Mouse (Mus musculus) stomach, postnatal 0 days (tissue): ENCODE results near the gene Gm20604. TPM values are rescaled to one million over a fixed set of nuclear protein-coding genes. Genes with fewer than 3 reads are reported as not detected.
A peak's percentile ranks its signal among the peaks of the same experiment; 100 is the strongest.

Experiments used
- ATAC-seq: fragments of 200-750 bp; cut with Nextera tagmentation; 2 replicates; pipeline ENCODE4 v1.8.0; 2017; ENCODE audit not compliant: low FRiP score, low TSS enrichment
- DNase-seq: peaks from one replicate; pipeline ENCODE4 v3.0.0-alpha.2; 2016; ENCODE audit warnings: low spot score
- H3K27ac ChIP-seq: fragments of 300-500 bp; sonication (generic); replicated peaks from 2 replicates; pipeline ENCODE4 v1.5.1; 2014; ENCODE audit warnings: mild to moderate bottlenecking, control low read depth
- H3K27me3 ChIP-seq: fragments of 300-500 bp; sonication (generic); 2 replicates; pipeline ENCODE4 v1.6.1; 2014; ENCODE audit warnings: low read length; ENCODE audit not compliant: control insufficient read depth, insufficient read depth
- H3K36me3 ChIP-seq: fragments of 300-500 bp; sonication (generic); 2 replicates; pipeline ENCODE4 v1.6.1; 2014; ENCODE audit warnings: low read length, mixed read lengths; ENCODE audit not compliant: control insufficient read depth, insufficient read depth
- H3K4me1 ChIP-seq: fragments of 300-500 bp; sonication (generic); replicated peaks from 2 replicates; pipeline ENCODE4 v1.6.1; 2014; ENCODE audit warnings: antibody characterized with exemption; ENCODE audit not compliant: control insufficient read depth, insufficient read depth
- H3K4me2 ChIP-seq: fragments of 300-500 bp; sonication (generic); replicated peaks from 2 replicates; pipeline ENCODE4 v1.6.1; 2014; ENCODE audit warnings: low read depth, mild to moderate bottlenecking, control low read depth, moderate library complexity
- H3K4me3 ChIP-seq: fragments of 300-500 bp; sonication (generic); 2 replicates; pipeline ENCODE4 v1.5.1; 2014; ENCODE audit warnings: low read depth, low read length, control low read depth
- H3K9ac ChIP-seq: fragments of 300-500 bp; sonication (generic); 2 replicates; pipeline ENCODE4 v1.6.1; 2014; ENCODE audit warnings: mild to moderate bottlenecking, low read length, control low read depth, mixed read lengths
- H3K9me3 ChIP-seq: fragments of 300-500 bp; sonication (generic); 2 replicates; pipeline ENCODE4 v1.6.1; 2016; ENCODE audit warnings: low read length; ENCODE audit not compliant: control insufficient read depth
- CTCF ChIP-seq: IDR thresholded peaks from 2 replicates; pipeline ENCODE4 v1.5.1; 2016; ENCODE audit warnings: antibody characterized with exemption, low read depth, mild to moderate bottlenecking, moderate library complexity
- EP300 ChIP-seq: optimal IDR thresholded peaks from 2 replicates; pipeline ENCODE3; 2016; ENCODE audit warnings: antibody characterized with exemption
- WGBS: fragments of 180-500 bp; shearing (Covaris S2); extraction: QIAGEN DNeasy Blood & Tissue Kit; methylation state at CpG from one replicate; pipeline ENCODE4 v1.1.7; 2014; 5-methylcytosine and 5-hydroxymethylcytosine counted together
- polyA plus RNA-seq: library from polyadenylated mRNA; unstranded; fragments of >200 nt; fragmentation: Nextera tagmentation; extraction: Ambion mirVana; gene quantifications from 2 replicates; pipeline ENCODE4 v1.2.1, GENCODE M21; 2015

The Gm20604 gene
- polyA plus RNA-seq, 1 experiment from 2014 or later, result 10.3 TPM

GRCm38 (mm10) chr12:102742056-102742455 is 16.4 kb downstream of the Gm20604 start:
- ATAC-seq (no peak), DNase-seq (no peak)
- Histone ChIP-seq H3K4me1 (0 out of 2 replicates have a peak, but pooled peaks cover 3% of the 10 kb centered on the region), H3K4me3 (no peak overlapping the region), H3K36me3 (no peaks in the 10 kb centered on the region), H3K27me3 (no peaks in the 10 kb centered on the region), H3K4me2 (no peak overlapping the region), H3K27ac (no peak overlapping the region), H3K9ac (no peak overlapping the region), H3K9me3 (no peaks in the 10 kb centered on the region)
- TF ChIP-seq EP300, result no peak
- no peak for TF ChIP-seq CTCF
- 73% methylated on average over 7 of the region's 7 CpGs for WGBS

GRCm38 (mm10) chr12:102740285-102740684 is 18.2 kb downstream of the Gm20604 start:
- 0 out of 2 replicates have a peak, but pooled peaks cover 3% of the 10 kb centered on the region for H3K4me1 ChIP-seq
- H3K27me3 ChIP-seq, result no peaks in the 10 kb centered on the region
- H3K9ac ChIP-seq, result no peak overlapping the region
- H3K4me2 ChIP-seq, result no peak overlapping the region
- H3K4me3 ChIP-seq, result no peak overlapping the region
- 54% methylated on average over 3 of the region's 3 CpGs for WGBS
- no peak for ATAC-seq
- H3K27ac ChIP-seq, result no peak overlapping the region
- no peak for DNase-seq
- H3K36me3 ChIP-seq, result no peaks in the 10 kb centered on the region
- TF ChIP-seq EP300 (no peak), CTCF (peak; percentile 74)
- H3K9me3 ChIP-seq, result no peaks in the 10 kb centered on the region

- Histone ChIP-seq H3K4me2 (no peak overlapping the region), H3K4me1 (0 out of 2 replicates have a peak, but pooled peaks cover 3% of the 10 kb centered on the region), H3K9me3 (no peaks in the 10 kb centered on the region), H3K4me3 (no peak overlapping the region), H3K36me3 (no peaks in the 10 kb centered on the region), H3K27ac (no peak overlapping the region), H3K27me3 (no peaks in the 10 kb centered on the region), H3K9ac (no peak overlapping the region)
- no peak for TF ChIP-seq EP300
- ATAC-seq (no peak), DNase-seq (no peak)
- 62% methylated on average over 5 of the region's 5 CpGs for WGBS
Measured at GRCm38 (mm10) chr12:102739096-102739495, 19.4 kb downstream of the Gm20604 start.

GRCm38 (mm10) chr12:102733381-102733780 is 25.1 kb downstream of the Gm20604 start:
- DNase-seq (peak; percentile 79), ATAC-seq (no peak)
- TF ChIP-seq EP300 (no peak), CTCF (peak; percentile 80)
- no peaks in the 10 kb centered on the region for H3K9me3 ChIP-seq
- no peak overlapping the region for H3K27ac ChIP-seq
- no peaks in the 10 kb centered on the region for H3K27me3 ChIP-seq
- H3K4me3 ChIP-seq, result no peak overlapping the region
- H3K4me1 ChIP-seq, result peaks cover 2% of the 10 kb centered on the region; the same call in 1 of the 2 replicates
- H3K4me2 ChIP-seq, result no peak overlapping the region
- 6% methylated on average over 4 of the region's 5 CpGs for WGBS
- H3K36me3 ChIP-seq, result no peaks in the 10 kb centered on the region
- no peak overlapping the region for H3K9ac ChIP-seq

GRCm38 (mm10) chr12:102730798-102731619 is 27.5 kb downstream of the Gm20604 start:
- H3K9me3 ChIP-seq, result no peaks in the 10 kb centered on the region
- ATAC-seq, result peak; percentile 0
- TF ChIP-seq EP300, result no peak
- TF ChIP-seq CTCF, result no peak

More at GRCm38 (mm10) chr12:102730798-102731619, 27.5 kb downstream of the Gm20604 start:
- H3K36me3 ChIP-seq, result no peaks in the 10 kb centered on the region
- no peak overlapping the region for H3K9ac ChIP-seq
- H3K4me2 ChIP-seq, result peak overlapping the region; percentile 15; the same call in 1 of the 2 replicates
- H3K27ac ChIP-seq, result peak overlapping the region; percentile 84
- H3K4me1 ChIP-seq, result peaks cover 2% of the 10 kb centered on the region; the same call in 1 of the 2 replicates
- DNase-seq, result peak; percentile 30
- H3K27me3 ChIP-seq, result no peaks in the 10 kb centered on the region
- WGBS, result 22% methylated on average over 16 of the region's 16 CpGs
- H3K4me3 ChIP-seq, result no peak overlapping the region
